Mouse (Mus musculus) small intestine, adult 2 months (tissue): Measurements from ENCODE around the gene Gosr2. TPM values are rescaled to one million over a fixed set of nuclear protein-coding genes. Genes with fewer than 3 reads are reported as not detected.

Experiments
- H3K27ac ChIP-seq: fragments of 200-500 bp; 2 replicates; pipeline ENCODE4 v1.5.1; 2012; ENCODE audit warnings: low read depth, low read length, control low read depth, inconsistent platforms; ENCODE audit not compliant: insufficient read depth
- H3K27me3 ChIP-seq: fragments of 200-500 bp; 2 replicates; pipeline ENCODE4 v1.6.1; 2012; ENCODE audit warnings: mild to moderate bottlenecking, moderate library complexity, low read length, inconsistent platforms; ENCODE audit not compliant: control insufficient read depth, insufficient read depth
- H3K36me3 ChIP-seq: fragments of 200-500 bp; 2 replicates; pipeline ENCODE4 v1.6.1; 2012; ENCODE audit warnings: mild to moderate bottlenecking, low read length, control low read depth, inconsistent platforms; ENCODE audit not compliant: control insufficient read depth, insufficient read depth
- H3K4me1 ChIP-seq: fragments of 200-500 bp; 2 replicates; pipeline ENCODE4 v1.6.1; 2012; ENCODE audit warnings: low read length, inconsistent platforms, mixed read lengths; ENCODE audit not compliant: control insufficient read depth, insufficient read depth, insufficient read length
- H3K4me3 ChIP-seq: fragments of 200-500 bp; 2 replicates; pipeline ENCODE4 v1.5.1; 2012; ENCODE audit warnings: low read depth, mild to moderate bottlenecking, control low read depth, inconsistent platforms, low read length, moderate library complexity
- CTCF ChIP-seq: fragments of 200-500 bp; IDR thresholded peaks from 2 replicates; pipeline ENCODE4 v1.5.1; 2012; ENCODE audit warnings: low read depth, mild to moderate bottlenecking, control low read depth, inconsistent platforms, low read length, moderate library complexity, mixed read lengths; ENCODE audit not compliant: insufficient replicate concordance, insufficient read length; ENCODE audit errors: extremely low read depth
- POLR2A ChIP-seq: fragments of 200-500 bp; IDR thresholded peaks from 2 replicates; pipeline ENCODE4 v1.6.1; 2012; ENCODE audit warnings: low read depth, mild to moderate bottlenecking, control low read depth, inconsistent platforms, low read length, moderate library complexity
- WGBS: fragments of 180-500 bp; shearing (Covaris S2); methylation state at CpG from one replicate; pipeline ENCODE4 v1.1.7; 2018; 5-methylcytosine and 5-hydroxymethylcytosine counted together
- polyA plus RNA-seq: library from polyadenylated mRNA; depleted of rRNA; stranded (reverse); fragments of >200 nt; gene quantifications from 2 replicates; pipeline ENCODE4 v1.2.3, GENCODE M21; 2012

Gosr2 gene
- polyA plus RNA-seq, 1 experiment: 63.8 TPM

DNA sequence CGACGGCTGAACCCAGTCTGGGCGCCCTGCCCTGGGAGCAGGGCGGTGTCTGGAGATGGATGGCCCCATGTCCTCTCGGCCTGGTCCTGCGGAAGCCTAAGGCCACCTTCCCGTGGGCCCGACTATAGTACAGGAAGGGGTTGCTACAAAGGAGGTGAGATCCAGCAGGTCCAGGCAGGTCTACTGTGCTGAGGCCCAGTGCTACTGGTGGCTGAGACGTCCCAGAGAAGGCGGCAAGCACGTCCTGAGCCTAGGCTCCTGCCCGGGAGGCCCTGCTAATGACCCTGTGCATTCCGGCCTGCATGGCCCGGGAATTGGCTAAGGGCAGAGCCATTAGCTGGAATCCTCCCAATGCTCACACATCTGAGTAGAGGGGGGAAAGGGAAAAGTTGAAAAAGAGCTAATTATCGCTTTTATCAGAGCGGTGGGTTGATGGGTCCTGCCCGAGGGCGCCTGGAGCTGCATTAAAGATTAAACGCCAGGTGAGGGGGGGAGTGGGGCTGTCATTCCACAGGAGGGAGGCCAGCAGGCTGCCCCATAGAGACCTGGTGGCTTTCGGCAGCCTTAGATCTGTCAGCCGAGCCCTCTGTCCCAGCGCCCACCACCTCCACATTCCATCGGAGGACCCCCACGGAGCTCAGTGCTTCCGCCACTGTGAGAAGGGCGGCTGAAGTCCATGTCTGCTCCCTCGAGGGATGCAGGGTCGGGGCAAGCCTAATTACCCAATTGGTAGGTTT, 14.3 kb upstream of the Gosr2 start:
- no peak for TF ChIP-seq POLR2A
- no peak for TF ChIP-seq CTCF
- H3K27ac ChIP-seq: no peak overlapping the region
- 74% methylated on average over 28 of the region's 28 CpGs for WGBS

DNA sequence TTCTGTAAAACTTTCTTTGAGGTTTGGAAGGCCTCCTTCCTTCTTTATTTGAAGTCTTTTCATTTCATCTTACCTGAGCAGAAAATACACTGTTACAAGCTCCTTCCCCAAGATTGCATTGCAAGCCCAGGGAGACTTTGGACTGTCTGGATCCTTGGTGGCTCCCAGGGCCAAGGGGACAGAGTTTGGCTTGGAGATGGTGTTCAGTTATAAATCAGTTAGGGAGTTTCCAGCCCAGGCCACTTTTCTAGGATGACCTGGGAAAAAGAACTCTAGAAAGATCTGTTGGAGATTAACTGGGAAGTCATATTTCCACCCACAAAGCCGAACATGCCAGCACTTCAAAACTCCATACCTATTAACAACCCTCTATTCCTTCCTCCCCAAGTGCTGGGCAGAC, 12.3 kb upstream of the Gosr2 start:
- 39% methylated on average over 1 of the region's 1 CpGs for WGBS
- Histone ChIP-seq H3K27ac (no peak overlapping the region), H3K4me1 (peaks cover 13% of the 10 kb centered on the region), H3K4me3 (no peak overlapping the region), H3K27me3 (no peaks in the 10 kb centered on the region), H3K36me3 (no peaks in the 10 kb centered on the region)
- TF ChIP-seq CTCF: no peak
- TF ChIP-seq POLR2A: no peak

More for the DNA sequence above, 14.3 kb upstream of the Gosr2 start:
- no peak overlapping the region for H3K4me3 ChIP-seq
- H3K4me1 ChIP-seq: peaks cover 7% of the 10 kb centered on the region
- no peaks in the 10 kb centered on the region for H3K36me3 ChIP-seq
- H3K27me3 ChIP-seq: no peaks in the 10 kb centered on the region

DNA sequence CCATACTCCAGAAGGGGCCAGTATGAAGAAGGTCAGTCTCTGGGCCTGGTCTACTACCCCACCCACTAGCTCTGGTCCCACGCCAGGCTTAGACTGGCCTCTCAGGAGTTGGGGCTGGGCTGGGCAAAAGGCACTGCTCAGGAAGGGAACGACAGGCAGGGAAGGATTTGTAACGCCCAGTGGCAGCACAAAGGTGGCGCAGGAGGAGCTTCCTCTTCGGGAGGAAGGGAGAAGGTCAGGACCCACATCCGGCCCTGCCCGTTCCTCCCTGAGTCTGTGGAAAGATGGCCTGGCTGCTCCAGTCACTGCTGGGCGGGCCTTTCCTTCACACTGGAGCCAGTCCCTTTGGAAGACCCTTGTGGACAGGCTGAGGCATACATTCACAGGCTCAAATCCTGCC, 9.3 kb upstream of the Gosr2 start:
- H3K4me1 ChIP-seq: peaks cover 13% of the 10 kb centered on the region
- no peaks in the 10 kb centered on the region; the same call in 1 of the 2 replicates for H3K36me3 ChIP-seq
- TF ChIP-seq POLR2A: no peak
- no peak for TF ChIP-seq CTCF
- H3K27ac ChIP-seq: peak overlapping the region; percentile 49
- H3K4me3 ChIP-seq: no peak overlapping the region
- 19% methylated on average over 8 of the region's 8 CpGs for WGBS
- no peaks in the 10 kb centered on the region for H3K27me3 ChIP-seq

DNA sequence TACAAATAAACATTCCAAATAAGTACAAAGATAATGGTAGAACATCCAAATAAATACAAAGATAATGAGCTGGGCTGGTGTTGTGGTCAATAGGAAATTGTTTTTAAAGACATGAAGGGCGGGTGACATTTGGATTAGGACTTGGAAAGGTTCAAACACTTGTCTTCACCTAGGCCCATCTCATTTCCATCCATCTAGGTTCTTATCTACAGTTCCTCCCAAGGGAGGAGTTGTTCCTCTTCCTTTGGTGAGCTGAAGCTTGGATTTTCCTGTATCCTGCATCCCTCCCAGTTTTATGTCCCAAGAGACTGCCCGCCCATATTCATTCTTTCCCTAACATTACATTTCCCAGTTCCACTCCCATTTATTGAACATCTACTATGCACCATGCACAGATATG, 528 bp upstream of the Gosr2 start:
- no peak overlapping the region; the same call in 1 of the 2 replicates for H3K4me3 ChIP-seq
- peak overlapping the region; percentile 99 for H3K27ac ChIP-seq
- TF ChIP-seq CTCF: no peak
- no peak for TF ChIP-seq POLR2A
- H3K4me1 ChIP-seq: peaks cover 9% of the 10 kb centered on the region; the same call in 1 of the 2 replicates
- no peaks in the 10 kb centered on the region for H3K27me3 ChIP-seq
- peaks cover 6% of the 10 kb centered on the region for H3K36me3 ChIP-seq
- 50% methylated on average over 2 of the region's 2 CpGs for WGBS

DNA sequence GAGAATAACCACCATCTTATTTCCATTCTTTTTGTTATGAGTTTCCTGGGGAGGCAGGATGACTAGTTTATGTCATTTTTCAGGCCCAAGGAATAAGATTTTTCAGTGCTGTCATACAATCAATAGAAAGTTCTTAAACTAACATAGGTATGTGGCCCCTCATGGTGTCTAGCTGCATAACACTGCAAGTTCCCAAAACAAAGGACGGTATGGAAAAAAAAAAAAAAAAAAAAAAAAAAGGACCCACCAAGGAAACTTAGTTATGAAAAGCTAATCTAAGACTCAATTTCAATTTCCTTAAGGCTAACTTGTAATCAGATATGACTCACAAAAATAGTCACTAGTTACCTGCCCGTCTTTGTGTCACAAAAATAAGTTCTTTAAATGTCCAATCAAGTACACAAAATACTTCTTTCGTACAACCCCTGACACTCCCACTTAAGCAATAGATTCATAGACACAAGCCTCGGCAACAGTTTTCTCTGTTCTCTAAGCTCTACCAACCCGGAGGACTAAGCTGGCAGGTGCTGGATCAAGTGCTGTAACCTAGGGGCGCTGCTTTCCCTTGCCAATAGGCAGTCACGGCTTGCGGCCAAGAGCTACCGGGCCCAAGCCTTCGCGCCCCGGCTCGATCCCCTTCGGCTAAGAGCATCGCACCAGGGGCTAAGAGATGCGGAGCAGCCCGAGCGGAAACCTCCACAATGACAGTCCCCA, 690 bp downstream of the Gosr2 start:
- Histone ChIP-seq H3K27me3 (no peaks in the 10 kb centered on the region), H3K36me3 (peaks cover 6% of the 10 kb centered on the region), H3K27ac (peak overlapping the region; percentile 99), H3K4me1 (peaks cover 12% of the 10 kb centered on the region; the same call in 1 of the 2 replicates), H3K4me3 (peak overlapping the region; percentile 93)
- no peak for TF ChIP-seq CTCF
- TF ChIP-seq POLR2A: no peak
- under 1% methylated on average over 18 of the region's 18 CpGs for WGBS

DNA sequence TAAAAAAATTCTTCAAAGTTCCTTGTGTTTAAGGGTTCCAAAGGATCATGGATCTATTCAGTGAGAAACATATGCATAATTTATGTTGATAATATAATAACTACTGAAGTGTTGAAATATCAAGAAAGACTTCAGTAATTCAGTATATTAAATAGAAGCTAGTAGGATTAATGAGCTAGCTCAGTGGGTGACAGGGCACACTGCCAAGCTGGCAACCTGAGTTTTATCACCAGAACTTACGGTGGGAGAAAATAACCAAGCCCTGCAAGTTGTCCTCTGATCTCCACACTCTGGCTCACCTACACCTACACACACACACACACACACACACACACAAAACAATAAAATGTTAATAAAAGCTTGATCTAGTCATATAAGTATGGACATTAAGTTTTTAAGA, 4.5 kb downstream of the Gosr2 start:
- peaks cover 12% of the 10 kb centered on the region for H3K36me3 ChIP-seq
- H3K4me1 ChIP-seq: peaks cover 28% of the 10 kb centered on the region; the same call in 1 of the 2 replicates
- H3K27ac ChIP-seq: no peak overlapping the region
- no peak for TF ChIP-seq POLR2A
- TF ChIP-seq CTCF: no peak
- WGBS: 21% methylated on average over 1 of the region's 1 CpGs
- no peaks in the 10 kb centered on the region for H3K27me3 ChIP-seq
- no peak overlapping the region for H3K4me3 ChIP-seq

DNA sequence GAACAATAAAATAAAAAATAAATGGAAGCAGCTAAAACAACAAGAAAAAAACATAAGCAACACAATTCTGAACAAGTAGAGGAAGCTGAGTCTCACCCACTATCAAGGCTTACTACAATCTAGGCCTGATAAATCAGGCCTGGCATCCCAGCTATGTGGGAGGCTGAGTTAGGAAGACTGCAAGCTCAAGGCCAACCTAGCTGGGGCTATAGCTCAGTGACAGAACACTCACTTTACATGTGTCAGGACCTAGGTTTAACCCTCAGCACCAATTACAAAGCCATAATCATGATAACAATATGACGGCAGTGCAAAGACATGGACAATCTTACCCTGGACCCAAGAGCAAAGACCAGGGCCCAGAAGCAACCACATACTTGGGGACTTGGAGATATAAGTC, 6.7 kb downstream of the Gosr2 start:
- peaks cover 27% of the 10 kb centered on the region; the same call in 1 of the 2 replicates for H3K4me1 ChIP-seq
- no peak overlapping the region for H3K27ac ChIP-seq
- H3K4me3 ChIP-seq: no peak overlapping the region
- H3K27me3 ChIP-seq: no peaks in the 10 kb centered on the region
- TF ChIP-seq CTCF: no peak
- TF ChIP-seq POLR2A: no peak
- 55% methylated on average over 1 of the region's 1 CpGs for WGBS
- H3K36me3 ChIP-seq: peaks cover 31% of the 10 kb centered on the region
